Mouse (Mus musculus) forebrain, postnatal 0 days (tissue): ENCODE results near the gene Ucp2. TPM values are rescaled to one million over a fixed set of nuclear protein-coding genes. Genes with fewer than 3 reads are reported as not detected.

Experiments
- ATAC-seq: fragments of 200-750 bp; cut with Nextera tagmentation; 2 replicates; pipeline ENCODE4 v1.8.0; 2017; ENCODE audit warnings: mild to moderate bottlenecking, moderate library complexity
- DNase-seq: peaks from one replicate; pipeline ENCODE4 v3.0.0-alpha.2; 2015
- H3K27ac ChIP-seq: fragments of 300-500 bp; sonication (generic); 2 replicates; pipeline ENCODE4 v1.5.1; 2014; ENCODE audit warnings: low read depth, mild to moderate bottlenecking, antibody characterized with exemption, low read length, moderate library complexity, mixed read lengths
- H3K27me3 ChIP-seq: fragments of 300-500 bp; sonication (generic); 2 replicates; pipeline ENCODE4 v1.6.1; 2014; ENCODE audit warnings: mild to moderate bottlenecking, low read length, mixed read lengths; ENCODE audit not compliant: insufficient read depth
- H3K36me3 ChIP-seq: fragments of 300-500 bp; sonication (generic); 2 replicates; pipeline ENCODE4 v1.6.1; 2014; ENCODE audit warnings: mild to moderate bottlenecking, moderate library complexity; ENCODE audit not compliant: insufficient read depth
- H3K4me1 ChIP-seq: fragments of 300-500 bp; sonication (generic); 2 replicates; pipeline ENCODE4 v1.6.1; 2014; ENCODE audit warnings: antibody characterized with exemption; ENCODE audit not compliant: insufficient read depth
- H3K4me2 ChIP-seq: fragments of 300-500 bp; sonication (generic); 2 replicates; pipeline ENCODE4 v1.6.1; 2014; ENCODE audit warnings: low read depth, mild to moderate bottlenecking, moderate library complexity
- H3K4me3 ChIP-seq: fragments of 300-500 bp; sonication (generic); 2 replicates; pipeline ENCODE4 v1.5.1; 2014; ENCODE audit warnings: low read depth, low read length, mixed read lengths
- H3K9ac ChIP-seq: fragments of 300-500 bp; sonication (generic); 2 replicates; pipeline ENCODE4 v1.6.1; 2014; ENCODE audit warnings: mild to moderate bottlenecking
- H3K9me3 ChIP-seq: fragments of 300-500 bp; sonication (generic); 2 replicates; pipeline ENCODE4 v1.6.1; 2016; ENCODE audit warnings: low read length
- CTCF ChIP-seq: sonication (generic); IDR thresholded peaks from 2 replicates; pipeline ENCODE4 v1.5.1; 2016; ENCODE audit warnings: antibody characterized with exemption, control low read depth, low read depth
- WGBS: fragments of 180-500 bp; shearing (Covaris S2); extraction: QIAGEN DNeasy Blood & Tissue Kit; methylation state at CpG from one replicate; pipeline ENCODE4 v1.1.7; 2014; 5-methylcytosine and 5-hydroxymethylcytosine counted together
- polyA plus RNA-seq: library from polyadenylated mRNA; unstranded; fragments of >200 nt; fragmentation: Nextera tagmentation; extraction: Ambion mirVana; gene quantifications from 2 replicates; pipeline ENCODE4 v1.2.1, GENCODE M21; 2015
- total RNA-seq: library from RNA; depleted of rRNA; stranded (reverse); fragments of >200 nt; gene quantifications from 2 replicates; pipeline ENCODE4 v1.2.3, GENCODE M21; 2014; rRNA removed

Gene Ucp2
- total RNA-seq = 28.9 and 88.3 TPM in 2 replicates
- polyA plus RNA-seq = 83.6 and 106 TPM in 2 replicates

DNA sequence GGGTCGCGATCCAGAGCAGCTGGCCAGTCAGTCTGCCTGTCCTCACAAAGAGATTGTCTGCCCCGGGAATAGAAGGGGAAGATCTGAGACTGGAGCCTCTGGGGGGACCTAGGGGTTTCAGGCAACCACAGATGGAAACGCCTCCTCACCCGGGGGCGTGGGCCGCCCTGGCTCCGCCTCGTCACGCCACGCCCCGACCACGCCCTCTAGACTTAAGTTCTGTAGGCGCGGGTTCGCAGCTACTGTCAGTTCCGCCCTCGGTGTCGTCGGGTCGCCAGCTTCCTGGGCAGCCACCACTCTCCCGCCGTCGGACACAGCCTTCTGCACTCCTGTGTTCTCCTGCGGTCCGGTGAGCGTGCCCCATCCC lies at the start of gene Ucp2:
Gene Ucp2, plus strand, starts transcription at position 221 of the 367 bp plus-strand sequence.
- no peak for TF ChIP-seq CTCF
- 1% methylated on average over 26 of the region's 27 CpGs for WGBS
- Histone ChIP-seq H3K4me1 (peaks cover 20% of the 10 kb centered on the region), H3K9ac (peak within 1 kb of the TSS; percentile 37; the same call in 1 of the 2 replicates), H3K9me3 (no peaks in the 10 kb centered on the region), H3K27me3 (no peaks in the 10 kb centered on the region), H3K4me3 (peak within 1 kb of the TSS; percentile 37), H3K36me3 (no peaks in the 10 kb centered on the region), H3K27ac (peak within 1 kb of the TSS; percentile 21; the same call in 1 of the 2 replicates), H3K4me2 (peak within 1 kb of the TSS; percentile 61)
- peak; percentile 29 for DNase-seq
- no peak for ATAC-seq

- DNase-seq (no peak), ATAC-seq (no peak)
- no peaks in the 10 kb centered on the region for H3K9me3 ChIP-seq
- H3K4me1 ChIP-seq = no peaks in the 10 kb centered on the region
- no peak overlapping the region for H3K4me2 ChIP-seq
- H3K36me3 ChIP-seq = peaks cover 63% of the 10 kb centered on the region
- H3K27me3 ChIP-seq = no peaks in the 10 kb centered on the region
- no peak overlapping the region for H3K27ac ChIP-seq
- no peak overlapping the region for H3K9ac ChIP-seq
- TF ChIP-seq CTCF = no peak
- no peak overlapping the region for H3K4me3 ChIP-seq
- 88% methylated on average over 4 of the region's 4 CpGs for WGBS
Measured at GRCm38 (mm10) chr7:100443728-100444127, 49.4 kb upstream of the Ucp2 start.

- H3K9ac ChIP-seq = no peak overlapping the region
- no peaks in the 10 kb centered on the region for H3K4me1 ChIP-seq
- no peak for ATAC-seq
- H3K4me3 ChIP-seq = no peak overlapping the region
- H3K27ac ChIP-seq = no peak overlapping the region
- no peak for TF ChIP-seq CTCF
- H3K27me3 ChIP-seq = no peaks in the 10 kb centered on the region
- H3K4me2 ChIP-seq = no peak overlapping the region
- H3K36me3 ChIP-seq = peaks cover 61% of the 10 kb centered on the region
- H3K9me3 ChIP-seq = no peaks in the 10 kb centered on the region
- WGBS = 85% methylated on average over 5 of the region's 5 CpGs
- DNase-seq = no peak
Measured at GRCm38 (mm10) chr7:100446271-100446670, 46.9 kb upstream of the Ucp2 start.

- ATAC-seq (no peak), DNase-seq (no peak)
- 94% methylated on average over 12 of the region's 12 CpGs for WGBS
- H3K36me3 ChIP-seq = peaks cover 60% of the 10 kb centered on the region
- H3K9me3 ChIP-seq = no peaks in the 10 kb centered on the region
- no peak for TF ChIP-seq CTCF
- H3K27me3 ChIP-seq = no peaks in the 10 kb centered on the region
- no peak overlapping the region for H3K27ac ChIP-seq
- no peak overlapping the region for H3K9ac ChIP-seq
- no peaks in the 10 kb centered on the region for H3K4me1 ChIP-seq
- no peak overlapping the region for H3K4me2 ChIP-seq
- no peak overlapping the region for H3K4me3 ChIP-seq
Measured at GRCm38 (mm10) chr7:100448530-100448929, 44.6 kb upstream of the Ucp2 start.

GRCm38 (mm10) chr7:100448985-100449384 lies 44.2 kb upstream of the Ucp2 start:
- ATAC-seq = no peak
- H3K4me2 ChIP-seq = no peak overlapping the region
- no peak for TF ChIP-seq CTCF
- no peak for DNase-seq
- 94% methylated on average over 3 of the region's 3 CpGs for WGBS
- H3K4me3 ChIP-seq = no peak overlapping the region
- H3K9ac ChIP-seq = no peak overlapping the region
- peaks cover 61% of the 10 kb centered on the region for H3K36me3 ChIP-seq
- no peaks in the 10 kb centered on the region for H3K9me3 ChIP-seq
- H3K27ac ChIP-seq = no peak overlapping the region
- no peaks in the 10 kb centered on the region for H3K4me1 ChIP-seq
- no peaks in the 10 kb centered on the region for H3K27me3 ChIP-seq

- WGBS = 63% methylated on average over 1 of the region's 1 CpGs
- Histone ChIP-seq H3K4me3 (no peak overlapping the region), H3K4me2 (no peak overlapping the region), H3K4me1 (no peaks in the 10 kb centered on the region), H3K27ac (no peak overlapping the region), H3K9me3 (no peaks in the 10 kb centered on the region), H3K27me3 (no peaks in the 10 kb centered on the region), H3K36me3 (peaks cover 57% of the 10 kb centered on the region), H3K9ac (no peak overlapping the region)
- DNase-seq = no peak
- no peak for ATAC-seq
- no peak for TF ChIP-seq CTCF
Measured at GRCm38 (mm10) chr7:100458153-100458552, 35.0 kb upstream of the Ucp2 start.

GRCm38 (mm10) chr7:100459862-100460261 lies 33.3 kb upstream of the Ucp2 start:
- Histone ChIP-seq H3K4me2 (no peak overlapping the region), H3K4me1 (no peaks in the 10 kb centered on the region), H3K36me3 (peaks cover 40% of the 10 kb centered on the region), H3K27ac (no peak overlapping the region), H3K27me3 (no peaks in the 10 kb centered on the region), H3K9me3 (no peaks in the 10 kb centered on the region), H3K4me3 (no peak overlapping the region), H3K9ac (no peak overlapping the region)
- WGBS = 89% methylated on average over 3 of the region's 3 CpGs
- DNase-seq (no peak), ATAC-seq (no peak)
- TF ChIP-seq CTCF = no peak
